Mouse (Mus musculus) CH12.LX (cell line): Measurements from ENCODE around the gene Man2a1. TPM values are rescaled to one million over a fixed set of nuclear protein-coding genes. Genes with fewer than 3 reads are reported as not detected.

Experiments used
- DNase-seq: peaks from one replicate; pipeline ENCODE4 v3.0.0-alpha.2; 2013; ENCODE audit errors: extremely low read depth
- H3K27ac ChIP-seq: 2 replicates; pipeline ENCODE4 v1.5.1; 2012; ENCODE audit warnings: low read depth, mild to moderate bottlenecking, control low read depth, moderate library complexity; ENCODE audit not compliant: insufficient read depth
- H3K27me3 ChIP-seq: replicated peaks from 2 replicates; pipeline ENCODE3; 2012; ENCODE audit warnings: inconsistent platforms
- H3K36me3 ChIP-seq, 2 experiments: replicated peaks in 1 of 2; 2 replicates each; pipeline versions ENCODE3 to v1.6.1; 2012; ENCODE audit warnings: inconsistent platforms in 1 of 2, low read length in 1 of 2, mild to moderate bottlenecking in 1 of 2, mixed read lengths in 1 of 2, moderate library complexity in 1 of 2; ENCODE audit not compliant: control insufficient read depth in 1 of 2, insufficient read depth in 1 of 2
- H3K4me1 ChIP-seq, 2 experiments: 2 replicates each; pipeline ENCODE4 v1.6.1; 2012; ENCODE audit warnings: inconsistent platforms in 1 of 2, moderate library complexity in 1 of 2; ENCODE audit not compliant: insufficient read depth in 2 of 2, control insufficient read depth in 1 of 2
- H3K4me2 ChIP-seq: 2 replicates; pipeline ENCODE4 v1.6.1; 2012; ENCODE audit warnings: low read depth, mild to moderate bottlenecking, control low read depth; ENCODE audit not compliant: poor library complexity, insufficient read depth, severe bottlenecking
- H3K4me3 ChIP-seq, 3 experiments: fragments of 150-350 bp in 1 of 3; sonication (generic) in 1 of 3; replicated peaks in 1 of 3; 2 replicates each; pipeline versions ENCODE3 to v1.5.1; 2011 to 2012; ENCODE audit warnings: low read depth in 2 of 3, low read length in 2 of 3, mild to moderate bottlenecking in 2 of 3, moderate library complexity in 2 of 3, control low read depth in 1 of 3, improper control_type of control experiment in 1 of 3, inconsistent platforms in 1 of 3, mixed read lengths in 1 of 3; ENCODE audit not compliant: poor library complexity in 1 of 3
- H3K79me2 ChIP-seq: replicated peaks from 2 replicates; pipeline ENCODE4 v1.6.1; 2012; ENCODE audit warnings: mild to moderate bottlenecking, moderate library complexity; ENCODE audit not compliant: control insufficient read depth, poor library complexity, insufficient read depth, severe bottlenecking; ENCODE audit errors: extremely low read depth
- H3K9ac ChIP-seq: 2 replicates; pipeline ENCODE4 v1.6.1; 2012; ENCODE audit warnings: low read depth, mild to moderate bottlenecking, control low read depth, moderate library complexity; ENCODE audit not compliant: insufficient read depth
- H3K9me3 ChIP-seq: replicated peaks from 2 replicates; pipeline ENCODE3; 2012; ENCODE audit warnings: low read length, inconsistent platforms, mixed read lengths
- BHLHE40 ChIP-seq: IDR thresholded peaks from 2 replicates; pipeline ENCODE4 v1.6.1; 2011; ENCODE audit warnings: mild to moderate bottlenecking, low read depth, low read length, improper control_type of control experiment
- CHD1 ChIP-seq: IDR thresholded peaks from 2 replicates; pipeline ENCODE4 v1.6.1; 2012; ENCODE audit warnings: low read depth, low read length, improper control_type of control experiment, inconsistent platforms
- ETS1 ChIP-seq: conservative IDR thresholded peaks from 2 replicates; pipeline ENCODE4 v1.6.1; 2012; ENCODE audit warnings: low read depth, mild to moderate bottlenecking, inconsistent platforms, low read length, improper control_type of control experiment, moderate library complexity
- HCFC1 ChIP-seq: IDR thresholded peaks from 2 replicates; pipeline ENCODE4 v1.6.1; 2012; ENCODE audit warnings: low read depth, mild to moderate bottlenecking, inconsistent platforms, low read length, improper control_type of control experiment
- IRF4 ChIP-seq: IDR thresholded peaks from 2 replicates; pipeline ENCODE4 v1.6.1; 2014; ENCODE audit warnings: low read depth, mild to moderate bottlenecking, inconsistent platforms, low read length, improper control_type of control experiment
- KAT2A ChIP-seq: IDR thresholded peaks from 2 replicates; pipeline ENCODE4 v1.6.1; 2012; ENCODE audit warnings: low read length, improper control_type of control experiment, inconsistent platforms; ENCODE audit not compliant: insufficient replicate concordance
- MAFK ChIP-seq: IDR thresholded peaks from 2 replicates; pipeline ENCODE4 v1.6.1; 2011; ENCODE audit warnings: low read length, improper control_type of control experiment; ENCODE audit not compliant: insufficient replicate concordance
- MXI1 ChIP-seq: IDR thresholded peaks from 2 replicates; pipeline ENCODE4 v1.6.1; 2011; ENCODE audit warnings: mild to moderate bottlenecking, low read depth, low read length, improper control_type of control experiment
- NELFE ChIP-seq: IDR thresholded peaks from 2 replicates; pipeline ENCODE4 v1.6.1; 2011; ENCODE audit warnings: low read depth, low read length, improper control_type of control experiment
- NRF1 ChIP-seq: IDR thresholded peaks from 2 replicates; pipeline ENCODE4 v1.6.1; 2014; ENCODE audit warnings: low read depth, mild to moderate bottlenecking, inconsistent platforms, low read length, improper control_type of control experiment, moderate library complexity
- POLR2AphosphoS2 ChIP-seq: IDR thresholded peaks from 2 replicates; pipeline ENCODE4 v1.6.1; 2011; ENCODE audit warnings: low read depth, low read length, improper control_type of control experiment
- RAD21 ChIP-seq: IDR thresholded peaks from 2 replicates; pipeline ENCODE4 v1.6.1; 2011; ENCODE audit warnings: low read depth, mild to moderate bottlenecking, low read length, improper control_type of control experiment, moderate library complexity
- SIN3A ChIP-seq: IDR thresholded peaks from 2 replicates; pipeline ENCODE4 v1.6.1; 2012; ENCODE audit warnings: low read length, improper control_type of control experiment, inconsistent platforms
- TBP ChIP-seq: conservative IDR thresholded peaks from 2 replicates; pipeline ENCODE4 v1.6.1; 2011; ENCODE audit warnings: low read depth, low read length, improper control_type of control experiment
- USF2 ChIP-seq: conservative IDR thresholded peaks from 2 replicates; pipeline ENCODE4 v1.6.1; 2011; ENCODE audit warnings: low read depth, low read length, improper control_type of control experiment
- ZNF384 ChIP-seq: IDR thresholded peaks from 2 replicates; pipeline ENCODE4 v1.6.1; 2012; ENCODE audit warnings: low read depth, low read length, improper control_type of control experiment, inconsistent platforms
- dilution Hi-C: fragments of 300-500 bp; cut with MboI; formaldehyde crosslinking; loops from 2 replicates; pipeline ENCODE4 v1.14.3; 2020; ENCODE audit warnings: low sequenced_read_pairs; ENCODE audit not compliant: extremely low pct_unique_long_range_greater_than_20kb, extremely low pct_ligation_motif_present
- in situ Hi-C: fragments of 300-500 bp; cut with MboI; formaldehyde crosslinking; loops from 3 replicates; pipeline ENCODE4 v1.14.3; 2019; ENCODE audit warnings: low sequenced_read_pairs, low pct_ligation_motif_present, low pct_unique_long_range_greater_than_20kb, mixed read lengths
- polyA plus RNA-seq: library from polyadenylated mRNA; unstranded; fragments of >175 nt; gene quantifications from 2 replicates; pipeline ENCODE4 v1.2.1, GENCODE M21; 2012; ENCODE audit warnings: low read depth; ENCODE audit not compliant: insufficient read length
- total RNA-seq, 2 experiments: library from RNA; depleted of rRNA; stranded (reverse); fragments of 300-350 nt in 1 of 2; fragments of >200 nt in 1 of 2; gene quantifications; 2 replicates each; pipeline ENCODE4 v1.2.3; 2012 to 2014

The Man2a1 gene
- total and polyA plus RNA-seq, 3 experiments: 7.9 to 15.4 (median 11.9) TPM

- Histone ChIP-seq H3K4me3 (no peak overlapping the region), H3K27me3 (no peaks in the 10 kb centered on the region)
- no peak for DNase-seq
Observed at GRCm38 (mm10) chr17:64579696-64580095, 20.8 kb upstream of the Man2a1 start.

GRCm38 (mm10) chr17:64581133-64581532 lies 19.4 kb upstream of the Man2a1 start:
- dilution Hi-C loops (no loop called here), in situ Hi-C loops (no loop called here)
- TF ChIP-seq CHD1 (no peak), POLR2AphosphoS2 (no peak), MXI1 (no peak), NRF1 (no peak), ZNF384 (no peak), NELFE (no peak), MAFK (no peak), IRF4 (no peak), TBP (no peak), SIN3A (no peak), USF2 (no peak), KAT2A (no peak), RAD21 (no peak)
- Histone ChIP-seq H3K9me3 (no peaks in the 10 kb centered on the region), H3K9ac (no peak overlapping the region), H3K4me3 (no peak overlapping the region), H3K36me3 (no peaks in the 10 kb centered on the region), H3K27me3 (no peaks in the 10 kb centered on the region), H3K27ac (no peak overlapping the region), H3K4me2 (no peak overlapping the region), H3K4me1 (peaks cover 0 to 3% of the 10 kb centered on the region in 2 experiments; a peak in 2 of 4 replicates), H3K79me2 (no peaks in the 10 kb centered on the region)
- DNase-seq: no peak

More at GRCm38 (mm10) chr17:64579696-64580095, 20.8 kb upstream of the Man2a1 start:
- Histone ChIP-seq H3K9ac (no peak overlapping the region), H3K4me1 (peaks cover 0 to 3% of the 10 kb centered on the region in 2 experiments; a peak in 3 of 4 replicates), H3K4me2 (no peak overlapping the region), H3K36me3 (no peaks in the 10 kb centered on the region), H3K27ac (no peak overlapping the region), H3K79me2 (no peaks in the 10 kb centered on the region), H3K9me3 (no peaks in the 10 kb centered on the region)
- in situ Hi-C loops (no loop called here), dilution Hi-C loops (no loop called here)
- TF ChIP-seq HCFC1 (no peak), ETS1 (no peak), ZNF384 (peak; percentile 47; the same call in 1 of the 2 replicates), BHLHE40 (0 out of 2 replicates have a peak, but pooled peaks have one; percentile 18)
